19 mouse cellular contexts compared by ENCODE assay signal in genomic region chr10:63236663-63237062, GRCm38 (mm10). TPM values are rescaled to one million over a fixed set of nuclear protein-coding genes. Genes with fewer than 3 reads are reported as not detected.
DNase-seq lines count a peak whose midpoint lies in the region; ATAC-seq and TF ChIP-seq lines count a peak whose summit lies in the region.
"Had no signal": no experiment of that assay in that cellular context is flagged by ENCODE, and none has a peak within 500 bp of the region (broad histone marks: within the 10 kb centered on the region; RNA-seq: fewer than 3 reads in every experiment).

No protein-coding gene starts in this region.

- H3K9me3 ChIP-seq in ES-Bruce4 (replicated peaks; ENCODE audit: control insufficient read depth, insufficient read depth, low read length, poor library complexity, severe bottlenecking): no peaks in the 10 kb centered on the region
- H3K9me3 ChIP-seq: forebrain, embryonic 13.5 days; heart, embryonic 13.5 days; hindbrain, embryonic 15.5 days had no signal

- no peak for ATAC-seq in erythroid progenitor cell, adult 5-6 weeks (replicated peaks; ENCODE audit: low FRiP score, poor library complexity, severe bottlenecking)
- ATAC-seq: activated CD4-positive, CD25-positive, alpha-beta regulatory T cell, adult 4 months; CD4-positive, CD25-positive, alpha-beta regulatory T cell, adult 4 months; forebrain, embryonic 13.5 days; forebrain, postnatal 0 days; inflammation-experienced regulatory T-cells, adult 6 months had no signal

- no peak overlapping the region; the same call in 1 of the 2 replicates for H3K27ac ChIP-seq in ES-Bruce4 (ENCODE audit: insufficient read depth, low read length)
- H3K27ac ChIP-seq: forebrain, embryonic 13.5 days; heart, embryonic 13.5 days; hindbrain, embryonic 15.5 days had no signal

- H3K27me3 ChIP-seq in ES-Bruce4 (ENCODE audit: control insufficient read depth, insufficient read depth, low read length, poor library complexity, severe bottlenecking): no peaks in the 10 kb centered on the region
- H3K27me3 ChIP-seq: forebrain, embryonic 13.5 days; heart, embryonic 13.5 days; hindbrain, embryonic 15.5 days had no signal

- peak; percentile 60; the same call in 1 of the 2 replicates for TF ChIP-seq EP300 in ES-Bruce4 (IDR thresholded peaks at IDR 0.05; ENCODE audit: insufficient read depth, low read depth, low read length)

- no peak overlapping the region for H3K9ac ChIP-seq in ES-Bruce4 (ENCODE audit: low read depth, poor library complexity, severe bottlenecking)
- H3K9ac ChIP-seq: forebrain, embryonic 13.5 days; forebrain, postnatal 0 days; heart, embryonic 13.5 days; hindbrain, embryonic 15.5 days had no signal

- intact Hi-C loops in left cerebral cortex, postnatal 36 days (cut with DNase I): no loop called here

- peaks cover 2% of the 10 kb centered on the region for H3K4me1 ChIP-seq in ES-Bruce4 (ENCODE audit: control insufficient read depth, insufficient read depth, low read length)
- H3K4me1 ChIP-seq: forebrain, embryonic 13.5 days; hindbrain, embryonic 15.5 days had no signal

- no peaks in the 10 kb centered on the region for H3K36me3 ChIP-seq in ES-Bruce4 (ENCODE audit: control insufficient read depth, insufficient read depth, low read length, poor library complexity, severe bottlenecking)
- H3K36me3 ChIP-seq: heart, embryonic 13.5 days; hindbrain, embryonic 15.5 days had no signal

- TF ChIP-seq CTCF in ES-Bruce4 (IDR thresholded peaks at IDR 0.05; ENCODE audit: low read depth, low read length): no peak

- no peak overlapping the region for H3K4me3 ChIP-seq in ES-Bruce4 (ENCODE audit: low read depth, low read length)
- H3K4me3 ChIP-seq: forebrain, embryonic 13.5 days; heart, embryonic 13.5 days; hindbrain, embryonic 15.5 days had no signal

- TF ChIP-seq POLR2A in ES-Bruce4 (IDR thresholded peaks at IDR 0.05; ENCODE audit: insufficient read depth, low read length): no peak

- DNase-seq in heart, adult 11 months: peak; percentile 43
- no peak for DNase-seq in heart, adult 9 months (ENCODE audit: low spot score in 2 of 2)
- peak; percentile 76 for DNase-seq in ZHBTc4 (ENCODE audit: low read depth, low spot score)
- DNase-seq in left cerebral cortex, postnatal 36 days (ENCODE audit: low spot score in 2 of 2): no peak
- DNase-seq: B cell, adult 2 months; cerebellum, adult 2 months; cerebellum, postnatal 10 days; forebrain, postnatal 0 days; gastrocnemius, postnatal 14 days; heart, postnatal 36 days; kidney, adult 18-20 months had no signal

RNA-seq across cellular contexts. Expression of gene Herc4, which starts 6.9 kb away (rescaled TPM):
- polyA plus RNA-seq in ES-Bruce4 (2011; ENCODE audit: insufficient read depth, insufficient read length, low read depth, missing spikeins): 123 and 139 TPM in 2 replicates
- total RNA-seq in erythroid progenitor cell, adult 5-6 weeks (2015; ENCODE audit: low replicate concordance): 106 and 130 TPM in 2 replicates
- 96.5 and 100 TPM in 2 replicates for total RNA-seq in erythroid progenitor cell, adult 5-6 weeks (2017; ENCODE audit: low replicate concordance)
- total RNA-seq in left cerebral cortex, postnatal 36 days (2021): 10 to 100 TPM; 43.1 to 49.0 TPM

RNA-seq across cellular contexts. Expression of gene Mypn, which starts 32.9 kb away (rescaled TPM):
- polyA plus RNA-seq in ES-Bruce4 (2011; ENCODE audit: insufficient read depth, insufficient read length, low read depth, missing spikeins): 0.66 and 0.81 TPM in 2 replicates
- total RNA-seq in erythroid progenitor cell, adult 5-6 weeks (2015; ENCODE audit: low replicate concordance): 1.1 TPM in 1 of 2 replicates, not detected in the other
- total RNA-seq in erythroid progenitor cell, adult 5-6 weeks (2017; ENCODE audit: low replicate concordance): 1.1 TPM in 1 of 2 replicates, not detected in the other
- total RNA-seq in left cerebral cortex, postnatal 36 days (2021): 1 to 10 TPM; 2.9 to 5.0 TPM
- polyA plus RNA-seq: CD4-positive, CD25-positive, alpha-beta regulatory T cell, adult 4 months; forebrain, embryonic 13.5 days; inflammation-experienced regulatory T-cells, adult 6 months had no signal

Comparison
In these comparisons a context has a peak if more than half of its experiments do, and no peak if none do; other contexts are left out.
1. DNase-seq: peak in heart, adult 11 months (single experiment) and ZHBTc4 (single experiment); none in heart, adult 9 months (0 of 2) and left cerebral cortex, postnatal 36 days (0 of 2).